7 mouse cellular contexts compared by ENCODE assay signal in the genomic region with DNA sequence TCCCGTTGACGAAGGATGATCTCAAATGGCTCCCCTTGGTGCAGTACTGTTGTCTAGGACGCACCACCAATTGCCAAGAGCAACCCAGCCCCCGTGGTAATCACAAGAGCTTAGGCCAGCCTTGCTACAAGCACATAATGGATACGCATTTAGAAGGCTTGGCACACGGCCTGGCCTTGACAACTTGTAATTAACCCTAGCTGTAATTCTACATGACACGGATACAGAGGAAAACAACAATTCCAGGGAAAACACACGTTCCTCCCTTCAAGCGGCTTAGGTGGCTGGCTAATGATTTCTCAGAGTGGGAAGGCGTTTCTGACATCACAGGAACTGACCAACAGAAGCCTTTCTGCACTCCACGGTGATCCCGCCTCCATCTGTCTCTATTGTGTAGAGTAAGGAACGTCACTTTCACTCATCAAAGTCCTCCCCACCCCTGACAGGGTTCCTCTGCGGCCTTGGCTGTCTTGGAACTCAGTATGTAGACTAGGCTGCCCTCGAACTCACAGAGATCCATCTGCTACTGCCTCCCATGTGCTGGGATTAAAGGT. TPM values are rescaled to one million over a fixed set of nuclear protein-coding genes. Genes with fewer than 3 reads are reported as not detected.
DNase-seq lines count a peak whose midpoint lies in the region; ATAC-seq lines count a peak whose summit lies in the region.

No protein-coding gene starts in this region.

- peak; percentile 83 for ATAC-seq in forebrain, embryonic 12.5 days (ENCODE audit: low FRiP score)
- ATAC-seq in neural tube, embryonic 12.5 days (ENCODE audit: low FRiP score, low read depth) = peak; percentile 88

- no peaks in the 10 kb centered on the region for H3K9me3 ChIP-seq in forebrain, embryonic 12.5 days
- H3K9me3 ChIP-seq in neural tube, embryonic 12.5 days = no peaks in the 10 kb centered on the region

- H3K4me1 ChIP-seq in forebrain, embryonic 12.5 days = peaks cover 40% of the 10 kb centered on the region
- H3K4me1 ChIP-seq in neural tube, embryonic 12.5 days = peaks cover 21% of the 10 kb centered on the region

- WGBS in forebrain, embryonic 12.5 days = 27% methylated on average over 15 of the region's 15 CpGs
- 40% methylated on average over 15 of the region's 15 CpGs for WGBS in neural tube, embryonic 12.5 days

- H3K9ac ChIP-seq in forebrain, embryonic 12.5 days = no peak overlapping the region
- H3K9ac ChIP-seq in neural tube, embryonic 12.5 days = no peak overlapping the region

- 0 out of 2 replicates have a peak, but pooled peaks cover 3% of the 10 kb centered on the region for H3K27me3 ChIP-seq in forebrain, embryonic 12.5 days
- H3K27me3 ChIP-seq in neural tube, embryonic 12.5 days (replicated peaks) = no peaks in the 10 kb centered on the region

- H3K27ac ChIP-seq in forebrain, embryonic 12.5 days = peak overlapping the region; percentile 53; the same call in 1 of the 2 replicates
- no peak overlapping the region for H3K27ac ChIP-seq in neural tube, embryonic 12.5 days

- H3K36me3 ChIP-seq in forebrain, embryonic 12.5 days (replicated peaks) = no peaks in the 10 kb centered on the region
- no peaks in the 10 kb centered on the region for H3K36me3 ChIP-seq in neural tube, embryonic 12.5 days

- no peak overlapping the region for H3K4me2 ChIP-seq in forebrain, embryonic 12.5 days
- H3K4me2 ChIP-seq in neural tube, embryonic 12.5 days (replicated peaks) = 0 out of 2 replicates have a peak overlapping the region, but pooled peaks have one; percentile 10

- DNase-seq in layer of hippocampus, adult 18-20 months (ENCODE audit: low spot score in 2 of 2) = peak; percentile 19 to 53
- no peak for DNase-seq in layer of hippocampus, adult 9-10 months (ENCODE audit: low spot score)
- peak; percentile 9 for DNase-seq in kidney, adult 18-20 months
- DNase-seq in spleen, postnatal 36 days (ENCODE audit: low spot score in 2 of 2) = no peak
- no peak for DNase-seq in urinary bladder, postnatal 36 days (ENCODE audit: low spot score in 2 of 2)

- H3K4me3 ChIP-seq in forebrain, embryonic 12.5 days (replicated peaks) = no peak overlapping the region
- H3K4me3 ChIP-seq in neural tube, embryonic 12.5 days = no peak overlapping the region

RNA-seq across cellular contexts. Expression of gene Fxn, which starts 36.7 kb away (rescaled TPM):
- 1 to 10 TPM; 6.9 to 9.5 TPM for total RNA-seq in layer of hippocampus, adult 18-20 months (2021)
- 52.2 and 57.2 TPM in 2 replicates for polyA plus RNA-seq in forebrain, embryonic 12.5 days (2016; fragmentation: Nextera tagmentation; extraction: Ambion mirVana)
- polyA plus RNA-seq in neural tube, embryonic 12.5 days (2016; fragmentation: Nextera tagmentation; extraction: Ambion mirVana) = 39.4 and 41.4 TPM in 2 replicates

Comparison
In these comparisons a context has a peak if more than half of its experiments do, and no peak if none do; other contexts are left out.
1. DNase-seq: peak in layer of hippocampus, adult 18-20 months (2 of 2) and kidney, adult 18-20 months (single experiment); none in layer of hippocampus, adult 9-10 months (single experiment), spleen, postnatal 36 days (0 of 2) and urinary bladder, postnatal 36 days (0 of 2).